17 mouse cellular contexts compared by ENCODE assay signal in the genomic region with DNA sequence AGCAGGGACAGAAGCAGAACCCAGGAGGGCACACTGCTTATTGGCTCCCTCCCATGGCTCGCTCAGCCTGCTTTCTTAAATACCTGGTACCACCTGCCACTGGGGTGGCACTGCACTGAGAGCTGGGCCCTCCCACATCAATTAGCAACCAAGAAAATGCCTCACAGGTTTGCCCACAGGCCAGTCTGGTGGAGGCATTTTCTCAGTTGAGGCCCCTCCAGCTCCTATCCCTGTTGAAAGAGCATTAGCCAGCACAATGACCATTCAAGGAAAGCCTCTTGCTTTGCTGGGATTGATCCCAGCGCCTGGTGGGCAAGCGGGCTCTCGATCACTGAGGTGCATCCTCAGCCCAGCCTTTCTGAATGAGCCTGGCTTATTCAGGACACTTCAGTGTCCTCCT.
"Had no signal": no experiment of that assay in that cellular context is flagged by ENCODE, and none has a peak within 500 bp of the region (broad histone marks: within the 10 kb centered on the region; RNA-seq: fewer than 3 reads in every experiment).

No protein-coding gene starts in this region.

- H3K27me3 ChIP-seq: limb, embryonic 12.5 days; liver, embryonic 13.5 days; lung, embryonic 15.5 days; megakaryocyte, embryonic 14.5 days; midbrain, embryonic 15.5 days; neural tube, embryonic 13.5 days had no signal

- H3K36me3 ChIP-seq: lung, embryonic 15.5 days; midbrain, embryonic 15.5 days had no signal

- H3K27ac ChIP-seq: kidney, postnatal 0 days; limb, embryonic 12.5 days; liver, embryonic 13.5 days; lung, embryonic 15.5 days; macrophage; midbrain, embryonic 15.5 days; neural tube, embryonic 13.5 days had no signal

- ATAC-seq: liver, postnatal 0 days; midbrain, embryonic 15.5 days had no signal

- H3K9me3 ChIP-seq: limb, embryonic 12.5 days; liver, embryonic 13.5 days; lung, embryonic 15.5 days; megakaryocyte, embryonic 14.5 days; midbrain, embryonic 15.5 days; neural tube, embryonic 13.5 days had no signal

- H3K4me1 ChIP-seq: liver, embryonic 13.5 days; lung, embryonic 15.5 days; megakaryocyte, embryonic 14.5 days had no signal

- H3K4me2 ChIP-seq: limb, embryonic 12.5 days; liver, embryonic 13.5 days; lung, embryonic 15.5 days; midbrain, embryonic 15.5 days; neural tube, embryonic 13.5 days had no signal

- H3K9ac ChIP-seq: limb, embryonic 12.5 days; liver, embryonic 13.5 days; liver, postnatal 0 days; lung, embryonic 15.5 days; midbrain, embryonic 15.5 days; neural tube, embryonic 13.5 days had no signal

- H3K4me3 ChIP-seq: limb, embryonic 12.5 days; liver, embryonic 13.5 days; lung, embryonic 15.5 days; megakaryocyte, embryonic 14.5 days; midbrain, embryonic 15.5 days; neural tube, embryonic 13.5 days had no signal

- DNase-seq: kidney, adult 8-10 months; kidney, postnatal 36 days; layer of hippocampus, adult 9-11 months; layer of hippocampus, postnatal 36 days; liver; liver, embryonic 13.5 days; liver, postnatal 0 days; lung, postnatal 14 days; right cerebral cortex, postnatal 14 days; thymus, postnatal 36 days had no signal
